Mouse (Mus musculus) layer of hippocampus, adult 11-12 months (tissue): ENCODE results near the gene Map3k6.

Source experiments
- DNase-seq: peaks from one replicate; pipeline ENCODE4 v3.0.0; 2022; ENCODE audit warnings: low spot score

Gene Map3k6

DNA sequence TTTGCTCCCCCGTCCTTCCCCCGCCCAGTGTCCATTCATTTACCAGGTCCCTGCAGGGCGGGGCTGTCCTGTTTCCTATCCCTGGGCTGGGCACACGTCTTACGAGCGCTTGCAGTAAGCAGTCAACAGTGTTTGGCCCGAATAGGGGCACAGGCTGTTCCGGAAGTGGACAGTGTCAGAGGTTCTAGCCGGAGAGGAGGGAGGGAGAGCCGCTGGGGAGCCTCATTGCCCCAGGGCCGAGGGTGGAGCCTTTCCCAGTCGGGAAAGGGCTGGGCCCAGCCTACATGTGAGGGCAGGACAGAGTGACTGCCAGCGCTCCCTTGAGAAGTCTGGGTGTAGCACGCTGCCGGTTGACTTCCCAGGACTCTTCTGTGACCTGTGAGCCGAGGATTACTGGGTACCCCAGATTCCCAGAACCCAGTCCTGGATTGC, at the start of gene Map3k6:
Gene Map3k6 (plus strand): TSS at position 329 of the 432 bp plus-strand sequence.
- DNase-seq = no peak

DNA sequence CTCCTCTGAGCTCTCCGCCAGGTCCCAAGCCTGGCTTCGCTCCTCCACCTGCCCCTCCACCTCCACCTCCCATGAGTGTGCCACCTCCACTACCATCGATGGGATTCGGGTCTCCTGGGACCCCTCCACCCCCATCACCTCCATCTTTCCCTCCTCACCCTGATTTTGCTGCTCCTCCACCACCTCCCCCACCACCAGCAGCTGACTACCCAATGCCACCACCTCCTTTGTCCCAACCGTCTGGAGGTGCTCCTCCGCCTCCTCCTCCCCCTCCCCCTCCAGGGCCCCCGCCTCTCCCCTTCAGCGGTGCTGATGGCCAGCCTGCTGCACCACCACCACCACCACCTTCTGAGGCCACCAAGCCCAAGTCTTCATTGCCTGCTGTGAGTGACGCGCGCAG, 46.1 kb upstream of the Map3k6 start:
- DNase-seq = no peak

DNA sequence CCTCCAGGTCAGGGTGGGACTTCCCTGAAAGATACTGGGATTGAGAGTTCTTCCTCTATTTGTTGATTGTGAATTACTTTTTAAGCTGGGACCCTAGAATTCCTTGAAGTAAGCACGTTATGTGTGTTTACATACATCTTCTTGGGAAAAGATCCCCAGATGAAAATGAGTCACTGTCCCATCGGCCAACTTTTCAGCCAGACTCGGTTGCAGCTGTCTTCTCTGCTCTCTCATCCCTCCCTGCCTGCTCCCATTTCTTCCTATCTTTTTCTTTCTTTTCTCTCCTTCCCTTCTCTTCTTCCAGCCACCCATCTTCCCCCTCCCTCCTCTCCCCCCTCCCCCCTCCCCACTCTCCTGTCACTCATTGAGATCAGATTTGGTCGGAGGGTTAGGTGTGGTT, 45.6 kb upstream of the Map3k6 start:
- DNase-seq = no peak

DNA sequence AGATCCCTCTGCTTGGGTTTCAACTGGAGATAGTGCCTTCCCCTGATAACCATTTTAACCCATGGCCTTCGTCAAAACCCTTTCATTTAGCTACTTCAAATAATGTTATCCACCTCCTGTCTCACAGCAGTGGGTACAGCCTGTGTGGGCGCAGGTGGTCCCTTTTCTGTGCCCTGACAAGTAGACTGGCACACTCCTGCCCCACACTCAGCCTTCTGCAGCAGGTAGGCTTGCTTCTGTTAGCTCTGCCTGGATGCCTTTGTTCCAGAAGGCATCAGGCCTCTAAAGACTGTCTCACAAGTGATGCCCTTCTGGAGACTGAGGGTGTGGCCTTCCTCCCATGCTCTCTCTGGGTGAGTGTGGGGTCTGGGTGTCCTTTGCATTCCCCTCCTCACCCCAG, 44.5 kb upstream of the Map3k6 start:
- no peak for DNase-seq

DNA sequence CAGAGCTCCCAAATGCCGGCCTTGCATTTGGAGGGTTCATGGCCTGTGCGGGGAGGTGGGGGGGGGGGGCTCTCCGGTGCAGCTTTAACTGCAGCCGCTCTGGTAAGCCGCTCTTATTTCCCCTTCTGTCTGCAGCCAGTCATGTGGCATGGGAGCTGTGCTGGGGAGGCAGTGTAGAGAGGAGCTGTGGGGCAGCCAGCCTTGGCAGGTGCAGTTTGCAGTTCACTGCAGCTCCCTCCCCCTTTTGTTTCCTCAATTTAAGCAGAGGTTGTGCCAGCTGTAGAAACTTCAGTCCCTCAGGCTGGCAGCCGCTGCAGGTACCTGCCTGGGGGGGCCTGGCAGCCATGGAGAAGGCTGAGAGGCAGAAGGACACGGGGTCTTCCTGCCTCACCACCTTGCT, 43.8 kb upstream of the Map3k6 start:
- DNase-seq = no peak

DNA sequence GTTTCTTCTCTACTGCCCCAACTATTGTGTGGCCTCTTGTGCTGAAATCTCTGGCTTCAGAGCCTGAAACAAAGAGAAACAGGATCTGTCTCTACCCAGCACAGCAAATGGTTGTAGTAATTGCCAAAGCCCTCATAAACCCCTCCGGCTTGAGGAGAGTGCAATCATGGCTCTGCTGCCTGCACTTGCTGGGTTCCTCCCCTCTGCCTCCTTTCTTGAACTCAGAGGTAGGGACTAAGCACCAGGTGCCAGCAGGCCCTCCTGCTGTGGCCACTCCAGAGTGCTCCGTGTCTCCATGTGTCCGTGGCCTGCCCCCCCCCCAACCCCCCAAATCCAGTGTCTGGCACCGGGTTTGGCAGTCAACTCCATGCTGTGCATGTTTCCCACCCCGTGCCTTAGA, 43.3 kb upstream of the Map3k6 start:
- DNase-seq = no peak

DNA sequence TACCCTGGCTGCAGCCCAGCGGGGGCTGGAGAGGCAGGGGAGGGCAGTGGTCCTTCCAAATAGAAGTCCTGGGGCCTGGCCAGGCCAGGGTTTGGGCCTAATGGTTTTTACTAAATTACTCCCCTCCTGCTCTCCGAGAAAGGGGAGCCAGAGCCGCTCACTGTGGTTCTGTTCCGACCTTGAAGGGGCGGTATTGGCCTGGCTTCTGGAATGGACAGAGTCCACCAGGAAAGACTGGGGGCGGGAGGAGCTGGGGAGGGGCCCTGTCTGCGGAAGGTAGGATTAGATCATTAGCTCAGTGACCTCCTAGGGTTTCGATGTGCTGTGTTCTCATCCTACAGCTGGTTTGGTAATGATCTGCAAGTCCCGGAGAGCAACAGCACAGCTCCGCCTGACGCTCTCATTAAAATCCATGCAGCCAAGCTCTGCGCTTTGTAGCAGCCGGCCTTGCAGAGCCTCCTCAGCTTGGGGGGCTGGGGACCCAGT, 42.8 kb upstream of the Map3k6 start:
- DNase-seq = no peak

DNA sequence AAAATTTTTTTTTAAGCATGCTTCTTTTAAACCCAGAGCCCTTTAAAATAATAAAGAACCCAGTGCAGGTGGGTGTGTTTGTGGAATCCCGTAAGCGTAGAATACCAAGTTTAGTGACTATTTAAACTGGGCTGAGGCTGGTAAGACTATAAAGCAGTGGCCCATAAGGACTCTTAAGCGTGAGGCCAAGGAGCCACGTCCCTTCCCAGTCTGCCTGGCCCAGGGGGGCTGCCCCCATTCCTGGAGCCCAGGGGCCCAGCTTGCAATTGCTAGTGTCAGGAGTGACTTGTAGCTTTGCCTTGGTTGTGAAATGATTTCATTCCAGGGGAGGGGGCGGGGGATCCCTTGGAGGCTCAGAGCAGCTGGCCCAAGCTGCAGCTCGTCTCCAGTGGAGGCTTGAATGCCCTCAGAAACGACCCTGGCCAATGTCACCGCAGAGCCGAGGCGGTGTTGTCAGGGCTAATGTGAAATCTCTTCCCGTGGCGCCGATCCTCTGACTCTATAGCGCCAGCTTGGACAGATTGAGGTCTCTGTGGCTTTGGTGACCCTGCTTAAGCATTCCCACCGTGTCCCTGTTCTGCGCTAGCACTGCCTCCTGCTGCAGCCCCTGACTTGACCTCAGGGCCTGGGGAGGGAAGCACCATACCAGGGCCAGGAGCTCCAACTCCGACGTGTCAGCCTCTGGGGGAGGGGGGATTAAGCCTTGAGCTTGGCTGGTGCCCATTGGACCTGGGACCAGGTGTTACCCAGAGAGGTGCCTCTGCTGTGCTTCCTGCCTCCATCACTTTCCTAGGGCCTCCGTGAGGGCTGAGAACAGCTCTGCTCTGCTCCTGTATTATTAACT, 42.1 kb upstream of the Map3k6 start:
- no peak for DNase-seq

DNA sequence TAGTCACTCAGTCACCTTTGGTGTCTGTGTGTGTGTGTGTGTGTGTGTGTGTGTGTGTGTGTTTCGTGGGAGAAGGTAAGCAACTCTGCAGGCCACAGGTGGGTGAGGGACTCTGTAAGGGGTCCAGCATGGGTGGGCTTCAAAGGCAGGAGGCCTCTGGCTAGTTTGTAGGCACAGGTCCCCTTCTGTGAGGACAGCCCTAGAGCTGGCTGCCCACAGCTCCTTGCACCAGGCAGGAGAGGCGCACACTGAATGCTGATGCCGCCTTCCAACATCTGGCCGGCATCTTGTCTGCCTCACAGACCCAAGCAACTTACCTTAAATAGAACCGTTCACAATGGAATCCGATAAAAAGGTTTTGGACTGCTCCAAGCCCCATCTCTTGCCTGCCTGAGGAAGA, 40.9 kb upstream of the Map3k6 start:
- no peak for DNase-seq

DNA sequence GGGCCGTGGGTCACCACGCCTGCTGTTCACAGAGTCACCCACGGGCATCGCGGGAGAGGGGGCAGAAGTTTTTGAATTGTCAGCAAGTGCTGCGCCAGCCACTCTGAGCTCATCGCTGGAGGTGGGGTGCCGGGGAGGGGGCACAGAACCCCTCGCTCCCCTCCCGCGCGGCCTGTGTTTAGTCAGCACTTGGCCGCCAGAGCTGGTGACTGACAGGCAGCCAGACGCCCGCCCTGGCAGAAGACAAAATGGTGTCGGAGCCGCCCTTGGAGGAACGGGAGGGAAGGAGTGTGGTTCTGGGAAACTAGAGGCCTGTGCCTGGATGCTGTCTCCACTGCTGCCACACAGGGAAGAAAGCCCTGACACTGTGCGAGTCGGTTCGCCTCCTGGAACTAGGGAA, 40.3 kb upstream of the Map3k6 start:
- no peak for DNase-seq

DNA sequence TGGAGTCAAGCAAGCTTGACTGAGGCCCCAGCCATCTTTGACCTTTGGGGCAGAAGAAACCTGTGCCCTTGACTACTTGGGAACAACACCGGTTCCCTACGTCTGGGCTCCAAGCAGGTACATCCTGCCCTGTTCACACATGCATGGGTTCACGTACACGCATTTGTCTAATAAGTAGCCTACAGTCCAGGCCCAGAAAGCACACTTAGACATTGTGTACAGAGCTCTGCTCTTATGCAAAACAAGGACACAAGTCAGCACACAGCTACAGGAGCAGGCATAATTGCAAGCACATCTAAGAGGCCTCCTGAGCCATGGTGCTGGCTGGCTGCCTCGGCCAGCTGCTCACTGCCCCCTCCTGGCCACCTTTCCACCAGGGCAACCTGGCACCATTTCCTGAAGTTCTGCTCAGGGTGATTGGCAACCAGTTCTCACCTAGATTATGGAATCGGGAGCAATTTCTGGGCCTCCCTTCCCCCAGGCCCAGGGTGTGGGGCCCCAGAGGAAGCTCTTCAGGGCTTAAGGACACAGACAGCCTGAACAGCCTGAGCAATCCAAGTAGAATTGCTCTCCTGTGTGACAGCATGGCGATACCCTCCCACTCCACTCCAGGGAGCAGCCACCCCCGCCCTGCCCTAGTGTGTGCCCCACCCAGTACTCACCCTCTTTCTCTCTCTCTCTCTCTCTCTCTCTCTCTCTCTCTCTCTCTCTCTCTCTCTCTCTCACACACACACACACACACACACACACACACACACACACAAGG, 39.4 kb upstream of the Map3k6 start:
- DNase-seq = peak; percentile 65

DNA sequence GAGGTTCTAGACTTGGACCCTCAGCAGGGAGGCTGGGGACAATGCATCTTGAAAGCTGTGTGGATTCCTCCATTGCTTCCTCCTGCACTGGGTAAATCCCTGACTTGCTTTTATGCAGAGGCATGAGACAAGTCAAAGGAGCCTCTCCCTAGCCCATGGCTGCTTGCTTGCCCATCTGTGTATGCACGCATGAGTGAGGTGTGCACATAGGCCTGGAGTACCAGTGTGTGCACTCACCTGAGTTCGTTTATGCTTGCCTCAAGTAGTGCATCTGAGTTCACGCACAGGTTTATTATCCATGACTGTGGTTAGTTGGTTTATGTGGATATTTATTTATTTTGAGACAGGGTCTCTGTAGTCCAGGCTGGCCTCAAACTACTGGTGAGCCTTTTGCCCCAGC, 38.4 kb upstream of the Map3k6 start:
- DNase-seq = no peak

DNA sequence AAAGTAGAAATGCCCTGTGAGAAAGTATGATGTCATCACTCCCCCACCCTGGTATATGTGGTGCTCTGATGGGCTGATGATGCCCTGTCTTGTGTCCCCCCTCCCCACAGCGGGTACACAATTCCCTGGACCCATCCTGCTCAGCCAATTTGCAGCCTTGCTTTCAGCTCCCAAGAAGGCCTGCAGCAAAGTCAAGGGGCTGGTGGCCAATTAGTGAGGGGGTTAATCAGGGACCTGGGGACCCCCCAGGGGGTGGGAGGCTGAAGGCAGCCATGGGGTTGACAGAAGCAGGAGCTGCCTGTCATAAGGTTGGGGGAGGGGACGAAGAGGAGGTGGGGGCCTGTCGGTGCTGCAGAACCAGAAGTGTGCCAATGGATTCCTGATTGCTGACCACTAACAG, 37.0 kb upstream of the Map3k6 start:
- DNase-seq = no peak

DNA sequence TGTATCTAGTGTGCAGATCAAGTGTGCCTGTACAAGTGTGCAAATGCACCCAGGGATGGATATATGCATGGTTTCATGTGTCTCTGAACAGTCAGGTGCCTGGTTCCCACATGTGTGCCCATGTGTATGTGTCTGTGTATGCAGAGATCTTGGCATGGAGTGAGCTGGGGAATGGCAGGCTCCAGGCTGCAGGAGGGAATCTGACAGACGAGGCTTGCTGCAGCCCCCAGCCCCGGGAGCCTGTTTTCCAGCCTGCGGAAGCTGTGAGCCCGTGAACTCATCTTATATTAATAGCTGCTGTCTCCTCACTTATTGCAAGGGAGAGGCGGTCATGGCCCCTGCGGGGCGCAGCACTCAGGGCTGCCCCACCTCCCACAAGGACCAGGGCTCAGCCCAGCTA, 36.2 kb upstream of the Map3k6 start:
- DNase-seq = no peak

DNA sequence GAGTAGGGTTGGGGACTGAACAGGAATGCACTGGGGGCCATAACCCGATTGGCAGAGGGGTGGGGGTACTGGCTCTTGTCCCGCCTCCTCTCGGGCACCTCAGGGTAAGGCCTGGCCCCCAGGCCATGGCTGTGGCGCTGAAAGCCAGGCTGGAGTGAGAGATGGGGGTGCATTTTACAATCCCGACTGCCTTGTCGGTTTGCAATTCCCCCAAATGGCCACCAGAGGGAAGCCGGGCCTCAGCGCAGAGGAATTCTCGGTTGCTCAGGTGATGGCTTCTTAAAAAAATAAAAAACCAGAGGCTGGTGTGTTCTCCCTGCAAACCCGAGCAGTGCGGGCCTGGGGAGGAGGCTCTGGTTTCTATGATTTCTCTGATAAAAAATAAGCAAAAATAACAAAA, 31.3 kb upstream of the Map3k6 start:
- peak; percentile 57 for DNase-seq

DNA sequence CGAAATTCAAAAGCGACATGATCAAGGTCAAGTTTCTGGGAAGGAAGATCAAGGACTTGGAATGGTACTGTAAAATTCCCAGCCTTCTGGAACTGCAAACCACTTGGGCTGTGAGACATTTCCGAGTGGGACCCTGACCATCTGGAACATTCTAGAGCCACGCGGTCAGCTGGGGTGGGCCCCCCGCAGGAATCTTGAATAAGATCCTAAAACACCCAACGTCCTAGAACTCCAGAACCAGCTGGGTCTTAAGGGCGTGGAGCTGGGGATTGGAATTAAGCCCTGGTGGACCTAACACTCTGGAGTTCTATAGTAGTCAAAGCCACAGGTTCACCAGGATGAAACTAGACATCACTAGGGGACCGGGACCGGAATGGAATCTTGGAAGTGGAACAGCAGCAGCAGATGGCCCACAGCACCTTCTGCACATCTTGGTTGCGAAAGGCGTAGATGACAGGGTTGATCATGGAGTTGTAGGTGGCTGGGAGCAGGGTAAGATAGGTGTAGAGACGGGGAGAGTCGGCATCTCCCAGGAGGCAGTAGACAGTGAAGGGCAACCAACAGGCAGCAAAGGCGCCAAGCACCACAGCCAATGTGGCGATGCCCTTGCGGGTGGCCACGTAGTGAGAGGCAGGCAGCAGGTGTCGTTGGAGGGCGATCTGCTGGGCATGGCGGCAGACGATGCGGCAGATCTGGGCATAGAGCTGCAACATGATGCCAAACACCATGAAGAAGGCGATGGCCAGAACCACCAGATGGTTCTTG, 30.4 kb upstream of the Map3k6 start:
- no peak for DNase-seq

DNA sequence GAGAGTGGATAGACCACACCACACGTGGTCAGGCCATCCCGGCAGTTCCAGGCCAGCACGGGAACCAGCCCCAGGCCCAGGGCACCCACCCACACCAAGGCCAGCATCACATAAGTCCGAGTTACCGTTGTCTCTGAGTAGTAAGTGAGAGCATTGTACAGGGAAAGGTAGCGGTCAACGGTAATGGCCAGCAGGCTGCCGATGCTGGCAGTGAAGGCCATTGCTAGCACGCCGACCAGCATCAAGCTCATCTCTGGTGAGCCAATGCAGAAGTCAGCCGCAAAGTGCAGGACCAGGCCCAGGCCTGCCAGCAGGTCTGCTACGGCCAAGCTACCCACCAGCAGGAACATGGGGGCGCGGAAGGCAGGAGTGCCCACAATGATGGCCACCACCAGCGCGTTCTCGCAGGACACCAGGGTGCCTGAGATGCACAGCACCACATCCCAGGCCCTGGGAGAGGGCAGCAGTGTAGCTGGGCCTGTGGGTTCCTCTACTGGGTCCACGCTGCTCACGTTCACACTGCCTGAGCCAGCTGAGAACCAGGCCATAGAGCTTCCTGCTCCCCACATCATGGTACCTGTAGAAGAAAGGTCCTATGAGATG, 29.7 kb upstream of the Map3k6 start:
- DNase-seq = no peak

DNA sequence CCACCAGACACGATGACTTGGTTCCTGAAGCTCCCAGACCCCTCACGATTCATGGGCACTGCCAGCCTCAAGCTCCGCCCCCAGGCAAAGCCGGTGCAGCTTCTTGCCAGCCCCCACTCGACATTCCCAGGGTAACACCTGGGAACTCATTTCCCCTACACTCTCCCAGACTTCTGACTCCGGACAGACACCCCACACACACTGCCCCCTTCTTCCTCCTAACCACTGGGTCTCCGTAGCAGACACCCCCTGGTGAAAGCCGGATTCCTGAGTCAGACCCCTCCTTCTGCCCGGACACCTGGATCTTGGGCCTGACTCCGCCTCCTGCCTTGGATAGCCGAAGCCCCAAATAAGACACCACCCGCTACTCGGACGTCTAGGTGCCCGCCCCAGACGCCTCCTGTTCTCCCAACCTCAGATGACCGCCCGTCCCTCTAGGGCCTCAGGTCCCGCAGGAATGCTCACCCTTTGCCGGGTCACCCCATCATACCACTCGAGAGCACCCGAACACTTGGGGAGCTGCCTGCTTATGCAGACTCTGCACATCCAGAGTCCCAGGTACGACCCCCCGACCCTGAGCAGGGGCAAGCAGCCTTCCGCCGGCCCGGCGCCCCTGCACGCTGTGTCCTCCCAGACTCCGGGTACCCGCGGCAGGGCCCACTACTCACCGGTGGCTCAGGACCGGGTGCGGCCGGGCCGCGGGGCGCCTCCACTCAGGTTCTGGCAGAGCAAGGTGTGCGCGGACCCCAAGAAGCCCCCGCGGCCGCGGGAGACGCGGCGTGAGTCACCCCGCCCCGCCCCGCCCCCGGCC, 28.7 kb upstream of the Map3k6 start, which contains the start of the genes Cd164l2 and Gpr3:
Gene Cd164l2 (plus strand): TSS at position 381 of the 811 bp plus-strand sequence.
Gene Gpr3 (minus strand): TSS at position 786 of the 811 bp plus-strand sequence.
- no peak for DNase-seq

DNA sequence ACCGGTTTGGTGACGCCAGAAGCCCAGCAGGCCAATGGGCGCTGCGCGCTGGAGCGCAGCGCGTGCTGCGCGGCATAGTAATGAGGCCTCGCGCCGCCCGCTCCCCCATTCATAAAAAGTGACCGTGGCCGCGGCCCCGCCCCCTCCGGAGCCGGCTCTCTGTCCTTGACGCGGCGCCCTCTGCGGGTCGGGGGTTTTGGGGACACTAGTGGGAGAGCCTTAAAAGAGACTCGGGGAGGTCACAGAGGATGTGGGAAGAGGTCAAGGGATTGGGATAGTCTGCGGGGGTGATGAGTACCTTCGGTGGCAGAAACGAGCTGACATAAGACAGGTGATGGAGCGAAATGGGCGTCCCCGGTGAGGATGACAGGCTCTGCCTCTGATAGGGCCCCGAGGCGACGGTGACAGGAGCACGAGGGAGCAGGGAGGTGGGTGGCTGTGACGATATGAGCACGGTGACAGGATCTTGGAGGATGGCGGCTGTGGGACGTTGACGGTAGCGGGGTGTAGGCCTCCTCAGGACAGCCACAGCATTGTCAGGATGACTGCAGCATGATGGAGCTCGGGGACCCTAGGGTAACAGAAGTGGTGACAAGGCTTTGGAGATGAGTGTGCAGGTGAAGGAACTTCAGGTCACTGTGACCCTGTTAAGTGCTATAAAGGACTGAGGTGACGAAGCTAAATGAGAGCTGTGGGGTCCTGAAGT, 27.9 kb upstream of the Map3k6 start:
- peak; percentile 81 for DNase-seq

DNA sequence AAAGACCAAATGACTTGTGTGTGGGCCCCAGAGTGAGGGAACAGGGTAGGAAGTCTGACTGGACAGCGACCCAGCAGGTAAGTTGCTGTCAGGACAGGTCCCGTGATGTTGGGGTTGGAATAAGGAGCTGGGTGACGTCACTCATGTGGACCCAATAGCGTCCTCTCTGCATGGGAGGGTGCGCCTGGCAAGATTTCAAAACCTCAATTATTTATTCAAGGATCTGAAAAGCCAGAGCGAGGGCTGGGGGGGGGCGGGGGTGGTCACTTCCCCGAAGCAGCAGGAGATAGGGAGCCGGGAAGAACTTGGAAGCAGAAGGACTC, 27.4 kb upstream of the Map3k6 start:
- no peak for DNase-seq

DNA sequence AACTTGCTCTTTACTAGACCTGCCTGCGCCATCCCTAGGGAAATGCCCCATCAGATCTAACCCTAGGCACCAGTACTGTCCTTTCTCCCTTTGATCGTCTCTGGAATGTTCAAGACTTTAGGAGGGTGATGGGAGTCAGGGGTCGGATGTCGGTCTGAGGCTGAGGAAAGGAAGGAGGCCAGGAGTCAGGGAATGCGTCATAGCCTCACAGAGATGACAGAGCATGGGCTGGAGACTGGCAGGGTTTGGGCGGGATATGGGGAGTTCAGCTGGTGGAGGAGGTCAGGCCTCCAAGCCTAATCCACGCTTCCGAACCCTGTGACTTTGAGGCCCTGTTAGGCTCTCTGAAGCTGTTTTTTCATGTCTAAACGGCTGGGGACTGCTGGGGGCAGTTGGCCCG, 27.0 kb upstream of the Map3k6 start:
- no peak for DNase-seq
